ENCODE assay signal across 9 mouse cellular contexts in the genomic region with DNA sequence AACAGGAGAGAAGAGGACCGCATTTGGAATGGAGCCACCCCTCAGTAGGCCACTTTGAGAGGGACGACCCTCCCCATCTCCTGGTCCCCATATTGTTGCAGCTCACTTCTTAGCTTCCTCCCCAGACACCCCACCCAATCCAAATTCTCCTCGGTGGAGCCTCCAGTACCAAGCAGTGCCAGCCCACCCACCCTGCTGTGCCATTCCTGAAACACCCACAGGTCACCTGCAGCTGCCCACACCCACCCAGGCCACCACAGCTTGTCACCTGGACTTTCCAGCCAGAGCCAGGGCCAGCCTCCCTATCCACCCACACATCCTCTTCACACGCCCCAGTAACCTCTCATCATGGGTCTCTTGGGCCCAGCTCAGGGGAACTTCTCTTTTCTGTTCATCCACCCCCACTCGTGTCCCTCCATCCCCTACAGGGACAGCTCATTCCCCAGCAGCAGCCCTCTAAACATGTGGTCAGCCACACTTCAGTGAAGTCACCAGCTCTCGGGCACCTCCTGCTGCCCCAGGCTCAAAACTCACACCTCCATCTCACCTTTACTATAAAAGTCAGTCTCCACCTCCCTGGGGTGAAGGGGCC. TPM values are rescaled to one million over a fixed set of nuclear protein-coding genes. Genes with fewer than 3 reads are reported as not detected.
DNase-seq lines count a peak whose midpoint lies in the region; ATAC-seq and TF ChIP-seq lines count a peak whose summit lies in the region.
"Had no signal": no experiment of that assay in that cellular context is flagged by ENCODE, and none has a peak within 500 bp of the region (broad histone marks: within the 10 kb centered on the region; RNA-seq: fewer than 3 reads in every experiment).

No protein-coding gene starts in this region.

- no peaks in the 10 kb centered on the region for H3K36me3 ChIP-seq in CH12.LX (replicated peaks in 1 of 2; ENCODE audit: control insufficient read depth in 1 of 2, insufficient read depth in 1 of 2, low read length in 1 of 2)
- H3K36me3 ChIP-seq in hindbrain, embryonic 11.5 days (ENCODE audit: control insufficient read depth, insufficient read depth, low read length) = no peaks in the 10 kb centered on the region
- H3K36me3 ChIP-seq in stomach, embryonic 16.5 days (ENCODE audit: control insufficient read depth, insufficient read depth, low read length) = no peaks in the 10 kb centered on the region
- H3K36me3 ChIP-seq: liver, embryonic 15.5 days had no signal

- no peak overlapping the region for H3K4me3 ChIP-seq in CH12.LX (replicated peaks in 1 of 3; ENCODE audit: low read depth in 2 of 3, low read length in 2 of 3, poor library complexity in 1 of 3)
- H3K4me3 ChIP-seq in hindbrain, embryonic 11.5 days (ENCODE audit: low read depth, low read length) = peak overlapping the region; percentile 49; the same call in 1 of the 2 replicates
- H3K4me3 ChIP-seq in stomach, embryonic 16.5 days (replicated peaks; ENCODE audit: low read length) = no peak overlapping the region

- dilution Hi-C loops in CH12.LX (cut with MboI; ENCODE audit: extremely low pct_ligation_motif_present, extremely low pct_unique_long_range_greater_than_20kb, low sequenced_read_pairs) = no loop called here

- peak; percentile 57 for DNase-seq in cerebellum, adult 11-12 months
- DNase-seq in CH12.LX (ENCODE audit: extremely low read depth) = peak; percentile 70
- no peak for DNase-seq in hindbrain, embryonic 11.5 days (ENCODE audit: low spot score)
- DNase-seq in lung, postnatal 14 days = peak; percentile 11
- DNase-seq in thymus, postnatal 25 days = no peak
- DNase-seq in urinary bladder, postnatal 36 days (ENCODE audit: low spot score in 2 of 2) = no peak

- peak; percentile 52 for TF ChIP-seq RAD21 in CH12.LX (IDR thresholded peaks at IDR 0.05; ENCODE audit: low read depth, low read length)

- in situ Hi-C loops in CH12.LX (cut with MboI; ENCODE audit: low pct_ligation_motif_present, low pct_unique_long_range_greater_than_20kb, low sequenced_read_pairs) = no loop called here

- no peak for ATAC-seq in cerebellum, adult (ENCODE audit: insufficient number of reproducible peaks, low FRiP score, low TSS enrichment)
- ATAC-seq in hindbrain, embryonic 11.5 days (ENCODE audit: low FRiP score) = 0 out of 2 replicates have a peak, but pooled peaks have one; percentile 0
- ATAC-seq in stomach, embryonic 16.5 days (ENCODE audit: insufficient read depth, low FRiP score) = no peak

- no peak for TF ChIP-seq POLR2A in CH12.LX (IDR thresholded peaks at IDR 0.05; ENCODE audit: low read depth, low read length)

- 13% methylated on average over 6 of the region's 6 CpGs for WGBS in hindbrain, embryonic 11.5 days
- 20% methylated on average over 6 of the region's 6 CpGs for WGBS in stomach, embryonic 16.5 days

- peaks cover 67% of the 10 kb centered on the region for H3K27me3 ChIP-seq in CH12.LX (replicated peaks)
- H3K27me3 ChIP-seq in hindbrain, embryonic 11.5 days (ENCODE audit: control insufficient read depth, insufficient read depth, low read length) = 0 out of 2 replicates have a peak, but pooled peaks cover 2% of the 10 kb centered on the region
- H3K27me3 ChIP-seq in stomach, embryonic 16.5 days (ENCODE audit: control insufficient read depth, insufficient read depth, low read length) = peaks cover 6% of the 10 kb centered on the region

- TF ChIP-seq EP300 in CH12.LX (IDR thresholded peaks at IDR 0.05; ENCODE audit: low read length) = no peak

- H3K27ac ChIP-seq in CH12.LX (ENCODE audit: insufficient read depth, low read depth) = no peak overlapping the region
- H3K27ac ChIP-seq in hindbrain, embryonic 11.5 days (ENCODE audit: low read depth, low read length) = no peak overlapping the region
- H3K27ac ChIP-seq in stomach, embryonic 16.5 days (ENCODE audit: low read length) = no peak overlapping the region
- H3K27ac ChIP-seq: liver, embryonic 15.5 days had no signal

- H3K4me1 ChIP-seq in CH12.LX (ENCODE audit: control insufficient read depth in 1 of 2, insufficient read depth in 2 of 2) = peaks cover 17 to 45% of the 10 kb centered on the region in 2 experiments
- H3K4me1 ChIP-seq in hindbrain, embryonic 11.5 days (replicated peaks; ENCODE audit: control insufficient read depth, insufficient read depth, low read length) = peaks cover 8% of the 10 kb centered on the region
- peaks cover 12% of the 10 kb centered on the region for H3K4me1 ChIP-seq in stomach, embryonic 16.5 days (ENCODE audit: control insufficient read depth, insufficient read depth, low read length)

- no peaks in the 10 kb centered on the region for H3K79me2 ChIP-seq in CH12.LX (replicated peaks; ENCODE audit: control insufficient read depth, extremely low read depth, insufficient read depth, poor library complexity, severe bottlenecking)

- peak in 1 of 2 experiments; percentile 68; a peak in 2 of 4 replicates for TF ChIP-seq CTCF in CH12.LX (conservative IDR thresholded peaks at IDR 0.05 in 1 of 2, IDR thresholded peaks at IDR 0.05 in 1 of 2; ENCODE audit: low read depth in 2 of 2, low read length in 2 of 2)

- H3K9ac ChIP-seq in CH12.LX (ENCODE audit: insufficient read depth, low read depth) = no peak overlapping the region
- no peak overlapping the region for H3K9ac ChIP-seq in hindbrain, embryonic 11.5 days (ENCODE audit: low read depth, low read length)
- peak overlapping the region; percentile 72; the same call in 1 of the 2 replicates for H3K9ac ChIP-seq in stomach, embryonic 16.5 days (ENCODE audit: low read length)
- H3K9ac ChIP-seq: liver, embryonic 15.5 days had no signal

- H3K4me2 ChIP-seq in CH12.LX (ENCODE audit: insufficient read depth, low read depth, poor library complexity, severe bottlenecking) = peak overlapping the region; percentile 22; the same call in 1 of the 2 replicates
- peak overlapping the region; percentile 96 for H3K4me2 ChIP-seq in hindbrain, embryonic 11.5 days (replicated peaks; ENCODE audit: low read depth, low read length)
- H3K4me2 ChIP-seq in stomach, embryonic 16.5 days (ENCODE audit: low read depth, low read length) = no peak overlapping the region

- no peaks in the 10 kb centered on the region for H3K9me3 ChIP-seq in CH12.LX (replicated peaks; ENCODE audit: low read length)
- no peaks in the 10 kb centered on the region for H3K9me3 ChIP-seq in hindbrain, embryonic 11.5 days (ENCODE audit: control insufficient read depth, low read length)
- no peaks in the 10 kb centered on the region for H3K9me3 ChIP-seq in stomach, embryonic 16.5 days (replicated peaks; ENCODE audit: control insufficient read depth, low read length)
- H3K9me3 ChIP-seq: liver, embryonic 15.5 days had no signal

TF ChIP-seq in CH12.LX, 34 proteins besides CTCF, POLR2A, EP300 and RAD21 (continues in another document):
- TF ChIP-seq BHLHE40 (IDR thresholded peaks at IDR 0.05; ENCODE audit: low read depth, low read length) = no peak
- no peak for TF ChIP-seq POLR2AphosphoS2 (IDR thresholded peaks at IDR 0.05; ENCODE audit: low read depth, low read length)
- no peak for TF ChIP-seq CHD2 (IDR thresholded peaks at IDR 0.05; ENCODE audit: low read length)
- no peak for TF ChIP-seq JUN (IDR thresholded peaks at IDR 0.05; ENCODE audit: insufficient read depth, low read depth, low read length)
- TF ChIP-seq SMC3 (IDR thresholded peaks at IDR 0.05; ENCODE audit: low read depth, low read length) = peak; percentile 71
- TF ChIP-seq MEF2A (IDR thresholded peaks at IDR 0.05; ENCODE audit: borderline replicate concordance, low read depth, low read length) = no peak
- TF ChIP-seq ZNF384 (IDR thresholded peaks at IDR 0.05; ENCODE audit: low read depth, low read length) = no peak
- TF ChIP-seq GABPA (IDR thresholded peaks at IDR 0.05; ENCODE audit: insufficient replicate concordance, low read depth, low read length) = no peak
- TF ChIP-seq RCOR1 (conservative IDR thresholded peaks at IDR 0.05; ENCODE audit: low read depth, low read length) = no peak
- TF ChIP-seq MXI1 (IDR thresholded peaks at IDR 0.05; ENCODE audit: low read depth, low read length) = 0 out of 2 replicates have a peak, but pooled peaks have one; percentile 14
- no peak for TF ChIP-seq TBP (conservative IDR thresholded peaks at IDR 0.05; ENCODE audit: low read depth, low read length)
- no peak for TF ChIP-seq CHD1 (IDR thresholded peaks at IDR 0.05; ENCODE audit: low read depth, low read length)
- no peak for TF ChIP-seq E2F4 (IDR thresholded peaks at IDR 0.05; ENCODE audit: insufficient replicate concordance, low read depth, low read length)
- TF ChIP-seq NRF1 (IDR thresholded peaks at IDR 0.05; ENCODE audit: low read depth, low read length) = no peak
- no peak for TF ChIP-seq MAFK (IDR thresholded peaks at IDR 0.05; ENCODE audit: insufficient replicate concordance, low read length)
- TF ChIP-seq MYC (IDR thresholded peaks at IDR 0.05; ENCODE audit: low read depth, low read length) = peak; percentile 67; the same call in 1 of the 2 replicates
- TF ChIP-seq USF2 (conservative IDR thresholded peaks at IDR 0.05; ENCODE audit: low read depth, low read length) = no peak

RNA-seq across cellular contexts. Expression of a gene that starts 1.8 kb away (rescaled TPM):
- under 0.01 and 0.04 TPM in 2 replicates for total RNA-seq in CH12.LX (2012; rRNA removed)
- not detected in 2 replicates for total RNA-seq in CH12.LX (2014; rRNA removed)
- polyA plus RNA-seq in CH12.LX (2012; ENCODE audit: insufficient read length, low read depth) = 0.07 and 0.12 TPM in 2 replicates
- polyA plus RNA-seq in hindbrain, embryonic 11.5 days (2014; fragmentation: Nextera tagmentation; extraction: Ambion mirVana) = 5.1 and 6.9 TPM in 2 replicates
- polyA plus RNA-seq in stomach, embryonic 16.5 days (2015; fragmentation: Nextera tagmentation; extraction: Ambion mirVana) = 1.7 TPM in 2 replicates

RNA-seq across cellular contexts. Expression of a gene that starts 5.1 kb away (rescaled TPM):
- total RNA-seq in CH12.LX (2012; rRNA removed) (0.89 and 0.97 TPM in 2 replicates), CH12.LX (2014; rRNA removed) (0.46 and 0.69 TPM in 2 replicates)
- 0.38 and 0.53 TPM in 2 replicates for polyA plus RNA-seq in CH12.LX (2012; ENCODE audit: insufficient read length, low read depth)
- 2.7 TPM in 2 replicates for polyA plus RNA-seq in hindbrain, embryonic 11.5 days (2014; fragmentation: Nextera tagmentation; extraction: Ambion mirVana)
- 6.1 and 7.4 TPM in 2 replicates for polyA plus RNA-seq in stomach, embryonic 16.5 days (2015; fragmentation: Nextera tagmentation; extraction: Ambion mirVana)

RNA-seq across cellular contexts. Expression of a gene that starts 50.6 kb away (rescaled TPM):
- not detected in 2 replicates for total RNA-seq in CH12.LX (2012; rRNA removed)
- total RNA-seq in CH12.LX (2014; rRNA removed) = not detected in 2 replicates
- polyA plus RNA-seq in CH12.LX (2012; ENCODE audit: insufficient read length, low read depth) = not detected in 2 replicates
- not detected in 2 replicates for polyA plus RNA-seq in hindbrain, embryonic 11.5 days (2014; fragmentation: Nextera tagmentation; extraction: Ambion mirVana)
- not detected in 2 replicates for polyA plus RNA-seq in stomach, embryonic 16.5 days (2015; fragmentation: Nextera tagmentation; extraction: Ambion mirVana)
- polyA plus RNA-seq: liver, embryonic 15.5 days had no signal

RNA-seq across cellular contexts. Expression of a gene that starts 54.6 kb away (rescaled TPM):
- total RNA-seq in CH12.LX (2012; rRNA removed) = 0.08 TPM in 1 of 2 replicates, not detected in the other
- not detected in 2 replicates for total RNA-seq in CH12.LX (2014; rRNA removed)
- polyA plus RNA-seq in CH12.LX (2012; ENCODE audit: insufficient read length, low read depth) = 0.33 and 0.57 TPM in 2 replicates
- polyA plus RNA-seq in hindbrain, embryonic 11.5 days (2014; fragmentation: Nextera tagmentation; extraction: Ambion mirVana) = not detected in 2 replicates
- polyA plus RNA-seq in stomach, embryonic 16.5 days (2015; fragmentation: Nextera tagmentation; extraction: Ambion mirVana) = 0.27 TPM in 1 of 2 replicates, not detected in the other

Comparison
In these comparisons a context has a peak if more than half of its experiments do, and no peak if none do; other contexts are left out.
1. DNase-seq: peak in cerebellum, adult 11-12 months (single experiment), CH12.LX (single experiment) and lung, postnatal 14 days (single experiment); none in hindbrain, embryonic 11.5 days (single experiment), thymus, postnatal 25 days (single experiment) and urinary bladder, postnatal 36 days (0 of 2).